7 mouse cellular contexts compared by ENCODE assay signal in the genomic region with DNA sequence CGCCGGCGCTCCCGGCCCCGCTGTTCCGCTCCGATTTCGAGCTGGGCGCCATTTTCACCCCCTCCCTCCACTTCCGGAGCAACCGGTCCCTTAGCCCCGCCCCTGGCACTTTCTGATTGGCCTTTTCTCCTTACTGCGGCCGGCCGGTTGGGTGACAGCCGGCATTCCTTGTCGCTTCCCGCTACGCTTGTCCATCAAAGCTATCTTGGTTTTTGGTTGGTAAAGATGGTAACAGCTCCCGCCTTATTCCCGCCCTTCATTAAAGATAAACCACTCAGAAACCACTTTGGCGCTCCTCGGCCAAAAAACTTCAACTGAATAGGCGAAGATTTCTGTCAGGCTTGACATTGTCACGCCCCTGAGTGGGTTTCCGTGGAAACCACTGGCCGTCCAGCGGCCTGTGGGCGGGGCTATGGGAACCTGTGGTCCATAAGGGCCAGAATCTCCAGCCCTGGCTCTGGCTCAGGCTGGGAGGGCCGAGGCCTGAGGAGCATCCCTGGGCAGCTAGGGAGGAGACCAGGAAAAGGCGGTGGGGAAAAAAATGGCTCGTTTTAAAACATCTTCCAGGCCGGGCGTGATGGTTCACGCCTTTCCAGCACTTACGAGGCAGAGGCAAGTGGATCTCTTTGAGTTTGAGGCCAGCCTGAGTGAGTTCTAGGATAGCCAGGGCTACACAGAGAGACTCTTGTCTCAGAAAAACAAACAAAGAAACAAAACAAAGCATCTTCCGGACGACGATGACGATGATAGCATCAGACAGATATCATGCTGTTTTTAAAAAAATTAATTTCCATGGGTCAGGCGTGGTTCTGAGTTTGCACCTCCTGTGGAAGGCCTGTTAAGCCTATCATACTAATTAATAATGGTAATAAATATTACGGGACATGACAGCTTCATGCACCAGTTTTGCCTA. TPM values are rescaled to one million over a fixed set of nuclear protein-coding genes. Genes with fewer than 3 reads are reported as not detected.
A peak's percentile ranks its signal among the peaks of the same experiment; 100 is the strongest.
DNase-seq lines count a peak whose midpoint lies in the region; ATAC-seq and TF ChIP-seq lines count a peak whose summit lies in the region.

A gene (minus strand): TSS at position 72 of the 913 bp plus-strand sequence.

- peak within 1 kb of the TSS; percentile 68 for H3K4me2 ChIP-seq in intestine, postnatal 0 days (replicated peaks; ENCODE audit: low read depth)
- peak within 1 kb of the TSS; percentile 83 for H3K4me2 ChIP-seq in midbrain, embryonic 12.5 days (replicated peaks)

- H3K9ac ChIP-seq in intestine, postnatal 0 days (ENCODE audit: low read depth, low read length): peak within 1 kb of the TSS; percentile 78
- peak within 1 kb of the TSS; percentile 79 for H3K9ac ChIP-seq in midbrain, embryonic 12.5 days (replicated peaks)

- WGBS in embryonic facial prominence, embryonic 10.5 days: 7% methylated on average over 42 of the region's 42 CpGs
- whole genome bisulfite sequencing in intestine, postnatal 0 days: 8% methylated on average over 42 of the region's 42 CpGs
- WGBS in midbrain, embryonic 12.5 days: 7% methylated on average over 42 of the region's 42 CpGs
- WGBS in small intestine, adult 2 months: 5% methylated on average over 42 of the region's 42 CpGs

- H3K36me3 ChIP-seq in embryonic facial prominence, embryonic 10.5 days (replicated peaks): peaks cover 31% of the 10 kb centered on the region
- H3K36me3 ChIP-seq in intestine, postnatal 0 days (ENCODE audit: control insufficient read depth, insufficient read depth): peaks cover 1% of the 10 kb centered on the region; the same call in 1 of the 2 replicates
- H3K36me3 ChIP-seq in midbrain, embryonic 12.5 days: peaks cover 25% of the 10 kb centered on the region
- peaks cover 11% of the 10 kb centered on the region for H3K36me3 ChIP-seq in small intestine, adult 2 months (ENCODE audit: control insufficient read depth, insufficient read depth, low read length)

- no peaks in the 10 kb centered on the region for H3K9me3 ChIP-seq in embryonic facial prominence, embryonic 10.5 days
- no peaks in the 10 kb centered on the region for H3K9me3 ChIP-seq in intestine, postnatal 0 days (ENCODE audit: control insufficient read depth)
- H3K9me3 ChIP-seq in midbrain, embryonic 12.5 days: no peaks in the 10 kb centered on the region

- H3K27me3 ChIP-seq in embryonic facial prominence, embryonic 10.5 days (replicated peaks; ENCODE audit: low read depth, poor library complexity, severe bottlenecking): no peaks in the 10 kb centered on the region
- no peaks in the 10 kb centered on the region for H3K27me3 ChIP-seq in intestine, postnatal 0 days (replicated peaks; ENCODE audit: control insufficient read depth, insufficient read depth, low read length)
- no peaks in the 10 kb centered on the region for H3K27me3 ChIP-seq in midbrain, embryonic 12.5 days
- no peaks in the 10 kb centered on the region for H3K27me3 ChIP-seq in small intestine, adult 2 months (ENCODE audit: control insufficient read depth, insufficient read depth, low read length)

- H3K27ac ChIP-seq in embryonic facial prominence, embryonic 10.5 days (replicated peaks): peak within 1 kb of the TSS; percentile 100
- H3K27ac ChIP-seq in intestine, postnatal 0 days (ENCODE audit: low read depth, low read length): peak within 1 kb of the TSS; percentile 86
- H3K27ac ChIP-seq in midbrain, embryonic 12.5 days (replicated peaks): peak within 1 kb of the TSS; percentile 81
- peak within 1 kb of the TSS; percentile 99 for H3K27ac ChIP-seq in small intestine, adult 2 months (ENCODE audit: insufficient read depth, low read depth, low read length)

- H3K4me1 ChIP-seq in embryonic facial prominence, embryonic 10.5 days: peaks cover 38% of the 10 kb centered on the region
- H3K4me1 ChIP-seq in intestine, postnatal 0 days (replicated peaks; ENCODE audit: control insufficient read depth, insufficient read depth, low read length): peaks cover 11% of the 10 kb centered on the region; the same call in 1 of the 2 replicates
- peaks cover 29% of the 10 kb centered on the region for H3K4me1 ChIP-seq in midbrain, embryonic 12.5 days
- H3K4me1 ChIP-seq in small intestine, adult 2 months (ENCODE audit: control insufficient read depth, insufficient read depth, insufficient read length, low read length): peaks cover 25% of the 10 kb centered on the region

- peak; percentile 99 for DNase-seq in adrenal gland, postnatal 10 days
- peak; percentile 98 for DNase-seq in embryonic facial prominence, embryonic 10.5 days (ENCODE audit: low spot score)
- peak; percentile 93 for DNase-seq in gonadal fat pad, adult 2 months (ENCODE audit: low read depth)
- peak; percentile 99 for DNase-seq in left cerebral cortex, postnatal 4 days

- intact Hi-C loops in left cerebral cortex, postnatal 4 days (cut with DNase I): no loop called here

- ATAC-seq in intestine, postnatal 0 days: peak; percentile 94
- peak; percentile 97 for ATAC-seq in midbrain, embryonic 12.5 days (ENCODE audit: low FRiP score, low read depth)

- TF ChIP-seq CTCF in intestine, postnatal 0 days (IDR thresholded peaks at IDR 0.05; ENCODE audit: low read depth): 0 out of 2 replicates have a peak, but pooled peaks have one; percentile 4
- TF ChIP-seq CTCF in small intestine, adult 2 months (IDR thresholded peaks at IDR 0.05; ENCODE audit: extremely low read depth, insufficient read length, insufficient replicate concordance, low read depth, low read length): no peak

- H3K4me3 ChIP-seq in embryonic facial prominence, embryonic 10.5 days: peak within 1 kb of the TSS; percentile 86
- H3K4me3 ChIP-seq in intestine, postnatal 0 days (ENCODE audit: low read depth, low read length): peak within 1 kb of the TSS; percentile 79
- H3K4me3 ChIP-seq in midbrain, embryonic 12.5 days: peak within 1 kb of the TSS; percentile 52
- H3K4me3 ChIP-seq in small intestine, adult 2 months (ENCODE audit: low read depth, low read length): peak within 1 kb of the TSS; percentile 95

- TF ChIP-seq POLR2A in small intestine, adult 2 months (IDR thresholded peaks at IDR 0.05; ENCODE audit: low read depth, low read length): peak; percentile 44

RNA-seq across cellular contexts. Expression of the gene that starts here (rescaled TPM):
- total RNA-seq in adrenal gland, postnatal 10 days (2021): 10 to 100 TPM; 17.7 to 20.6 TPM
- polyA plus RNA-seq in embryonic facial prominence, embryonic 10.5 days (2016; fragmentation: Nextera tagmentation; extraction: Ambion mirVana): 15.9 and 18.0 TPM in 2 replicates
- polyA plus RNA-seq in gonadal fat pad, adult 2 months (2012; rRNA removed): 22.0 and 28.8 TPM in 2 replicates
- 8.6 and 10.4 TPM in 2 replicates for polyA plus RNA-seq in intestine, postnatal 0 days (2015; fragmentation: Nextera tagmentation; extraction: Ambion mirVana)
- 10 to 100 TPM; 49.1 to 49.7 TPM for total RNA-seq in left cerebral cortex, postnatal 4 days (2021)
- polyA plus RNA-seq in midbrain, embryonic 12.5 days (2016; fragmentation: Nextera tagmentation; extraction: Ambion mirVana): 20.5 and 22.1 TPM in 2 replicates
- 37.4 and 108 TPM in 2 replicates for polyA plus RNA-seq in small intestine, adult 2 months (2012; rRNA removed)

Comparison
In these comparisons a context has a peak if more than half of its experiments do, and no peak if none do; other contexts are left out.
1. Peak in every context shown above with its lines: DNase-seq, ATAC-seq, H3K4me3 ChIP-seq and H3K27ac ChIP-seq.